Mouse (Mus musculus): ENCODE measurements at regions not wholly inside any gene's neighbourhood (a gene's known extent, or its start where the extent isn't known, plus 50 kb on each side); places are given as distances from the start of the nearest gene placed in this dataset.

DNA sequence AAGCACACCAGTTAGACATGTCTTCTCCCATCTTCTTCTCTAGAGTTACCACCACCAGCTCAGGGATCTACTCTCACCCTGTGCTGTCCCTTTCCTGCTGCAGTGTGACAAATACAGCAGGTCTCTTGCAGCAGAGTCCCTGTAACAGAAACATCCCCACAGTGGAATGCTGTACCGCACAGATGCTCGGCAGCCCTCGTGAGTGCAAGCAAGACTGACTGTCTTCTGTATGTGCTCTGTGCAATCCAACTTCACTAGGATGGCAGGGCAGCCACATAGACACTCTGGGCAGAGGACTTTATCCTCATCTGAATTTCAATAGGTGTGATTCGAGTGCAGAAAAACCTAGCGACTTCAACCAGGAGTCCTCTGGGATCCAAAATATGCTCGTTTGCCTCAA is 84.1 kb upstream of the Cxcl12 start:
- TF ChIP-seq CTCF (IDR thresholded peaks at IDR 0.05; ENCODE audit: low read depth, low read length), result no peak
- TF ChIP-seq POLR2A (IDR thresholded peaks at IDR 0.05; ENCODE audit: insufficient read depth, low read length), result no peak

Measured in ES-Bruce4 (cell line).